Mouse (Mus musculus): ENCODE measurements around the gene Zic2.
A peak's percentile ranks its signal among the peaks of the same experiment; 100 is the strongest.

The Zic2 gene

GRCm38 (mm10) chr14:122462689-122463079, 12.6 kb upstream of the Zic2 start:
- no peak for DNase-seq

GRCm38 (mm10) chr14:122463080-122463691, 12.0 kb upstream of the Zic2 start:
- DNase-seq, result no peak

GRCm38 (mm10) chr14:122463734-122464341, 11.4 kb upstream of the Zic2 start:
- peak; percentile 32 to 61 for DNase-seq

- no peak for DNase-seq
Measured at GRCm38 (mm10) chr14:122464351-122464762, 10.9 kb upstream of the Zic2 start.

GRCm38 (mm10) chr14:122464763-122465741, 10.2 kb upstream of the Zic2 start, which contains the start of gene Zic5:
Zic5 (minus strand) TSS chr14:122465677.
- DNase-seq, result no peak

- DNase-seq, result no peak
Measured at GRCm38 (mm10) chr14:122465931-122466490, 9.2 kb upstream of the Zic2 start.

- no peak for DNase-seq
Measured at GRCm38 (mm10) chr14:122466756-122467362, 8.4 kb upstream of the Zic2 start.

GRCm38 (mm10) chr14:122467926-122468841, 7.1 kb upstream of the Zic2 start:
- DNase-seq, result no peak

- DNase-seq, result no peak
Measured at GRCm38 (mm10) chr14:122468971-122469755, 6.1 kb upstream of the Zic2 start.

GRCm38 (mm10) chr14:122471449-122472085, 3.7 kb upstream of the Zic2 start:
- DNase-seq, result no peak

- no peak for DNase-seq
Measured at GRCm38 (mm10) chr14:122472161-122472560, 3.1 kb upstream of the Zic2 start.

GRCm38 (mm10) chr14:122472647-122473046, 2.6 kb upstream of the Zic2 start:
- no peak for DNase-seq

GRCm38 (mm10) chr14:122473211-122473751, 2.0 kb upstream of the Zic2 start:
- DNase-seq, result no peak

- no peak for DNase-seq
Measured at GRCm38 (mm10) chr14:122474041-122474890, 969 bp upstream of the Zic2 start.

- no peak for DNase-seq
Measured at GRCm38 (mm10) chr14:122475557-122476040, 364 bp downstream of the Zic2 start.

- no peak for DNase-seq
Measured at GRCm38 (mm10) chr14:122476041-122476821, 996 bp downstream of the Zic2 start.

- DNase-seq, result no peak
Measured at GRCm38 (mm10) chr14:122476822-122477215, 1.6 kb downstream of the Zic2 start.

- no peak for DNase-seq
Measured at GRCm38 (mm10) chr14:122477261-122477671, 2.0 kb downstream of the Zic2 start.

Data from kidney, postnatal 36 days (tissue).